ENCODE assay signal across 13 mouse cellular contexts in the genomic region with DNA sequence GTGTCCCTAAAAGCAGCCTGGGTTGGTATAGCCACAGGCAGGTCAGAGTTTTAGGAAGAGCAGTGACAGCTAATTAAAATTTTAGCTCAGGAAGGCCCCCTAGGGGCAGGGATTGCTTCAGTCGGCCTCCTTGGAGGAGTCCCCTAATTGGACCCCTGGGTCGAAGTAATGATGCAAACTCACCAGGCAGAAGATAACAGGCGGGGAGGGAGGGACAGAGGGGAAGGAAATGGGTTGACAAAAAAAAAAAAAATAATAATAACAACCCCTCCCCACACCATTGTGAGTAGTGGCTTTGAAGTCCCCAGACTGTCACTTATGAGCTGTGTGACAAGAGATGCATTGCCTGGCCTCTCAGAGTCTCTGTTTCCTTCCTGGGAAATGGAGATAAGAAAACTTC. TPM values are rescaled to one million over a fixed set of nuclear protein-coding genes. Genes with fewer than 3 reads are reported as not detected.
DNase-seq lines count a peak whose midpoint lies in the region; ATAC-seq and TF ChIP-seq lines count a peak whose summit lies in the region.
"Had no signal": no experiment of that assay in that cellular context is flagged by ENCODE, and none has a peak within 500 bp of the region (broad histone marks: within the 10 kb centered on the region; RNA-seq: fewer than 3 reads in every experiment).

No protein-coding gene starts in this region.

- no peak overlapping the region for H3K4me3 ChIP-seq in kidney, adult 2 months (ENCODE audit: insufficient read depth, low read depth, low read length)
- H3K4me3 ChIP-seq: heart, embryonic 13.5 days; midbrain, embryonic 12.5 days had no signal

- 0 out of 2 replicates have a peak, but pooled peaks have one; percentile 0 for TF ChIP-seq CTCF in kidney, adult 2 months (conservative IDR thresholded peaks at IDR 0.05; ENCODE audit: insufficient read depth, insufficient read length, low read depth, low read length)

- no peak overlapping the region for H3K27ac ChIP-seq in kidney, adult 2 months (ENCODE audit: insufficient read depth, low read depth, low read length)
- H3K27ac ChIP-seq: heart, embryonic 13.5 days had no signal

- no peaks in the 10 kb centered on the region for H3K27me3 ChIP-seq in kidney, adult 2 months (replicated peaks; ENCODE audit: control insufficient read depth, insufficient read depth, low read length)

- TF ChIP-seq POLR2A in kidney, adult 2 months (IDR thresholded peaks at IDR 0.05; ENCODE audit: low read depth, low read length): no peak

- H3K4me1 ChIP-seq in kidney, adult 2 months (ENCODE audit: control insufficient read depth, insufficient read depth, low read length): no peaks in the 10 kb centered on the region

- 45% methylated on average over 3 of the region's 3 CpGs for WGBS in kidney, adult 2 months

- 0 out of 2 replicates have a peak, but pooled peaks have one; percentile 5 for ATAC-seq in megakaryocyte, adult 5-6 weeks (ENCODE audit: poor library complexity, severe bottlenecking)
- ATAC-seq: forebrain, postnatal 0 days had no signal

- no peak for DNase-seq in kidney, adult 2 months
- no peak for DNase-seq in kidney, adult 9 months
- DNase-seq in B cell, adult 2 months: peak; percentile 38 to 50
- DNase-seq in T-cell, adult 2 months (ENCODE audit: low spot score): peak; percentile 36
- DNase-seq in urinary bladder, postnatal 10 days (ENCODE audit: low spot score): no peak
- DNase-seq in yolk sac, embryonic 10.5 days (ENCODE audit: low spot score): no peak
- DNase-seq in neural tube, embryonic 10.5 days (ENCODE audit: extremely low spot score, low spot score): no peak
- DNase-seq: forebrain, postnatal 0 days; kidney, adult 11 months had no signal

- no peaks in the 10 kb centered on the region for H3K36me3 ChIP-seq in kidney, adult 2 months (ENCODE audit: control insufficient read depth, insufficient read depth, low read length)
- H3K36me3 ChIP-seq: heart, embryonic 13.5 days; midbrain, embryonic 12.5 days had no signal

RNA-seq across cellular contexts. Expression of a gene that starts 6.2 kb away (rescaled TPM):
- 9.5 TPM in 2 replicates for polyA plus RNA-seq in kidney, adult 2 months (2012; rRNA removed)
- 15.6 and 17.9 TPM in 2 replicates for total RNA-seq in megakaryocyte, adult 5-6 weeks (2015)
- total RNA-seq in megakaryocyte, adult 5-6 weeks (2017): 8.4 and 15.1 TPM in 2 replicates

RNA-seq across cellular contexts. Expression of a gene that starts 32.2 kb away (rescaled TPM):
- not detected in 2 replicates for polyA plus RNA-seq in kidney, adult 2 months (2012; rRNA removed)
- not detected in 2 replicates for total RNA-seq in megakaryocyte, adult 5-6 weeks (2015)
- not detected in 2 replicates for total RNA-seq in megakaryocyte, adult 5-6 weeks (2017)
- total RNA-seq: forebrain, postnatal 0 days; left cerebral cortex, postnatal 10 days had no signal
- polyA plus RNA-seq: forebrain, postnatal 0 days; midbrain, embryonic 12.5 days had no signal

Comparison
In these comparisons a context has a peak if more than half of its experiments do, and no peak if none do; other contexts are left out.
1. DNase-seq: peak in B cell, adult 2 months (2 of 2) and T-cell, adult 2 months (single experiment); none in kidney, adult 2 months (single experiment), kidney, adult 9 months (single experiment), urinary bladder, postnatal 10 days (single experiment), yolk sac, embryonic 10.5 days (single experiment) and neural tube, embryonic 10.5 days (single experiment).